Mouse (Mus musculus) cortical plate, adult 2 months (tissue): ENCODE measurements around the gene Ifrd1. TPM values are rescaled to one million over a fixed set of nuclear protein-coding genes. Genes with fewer than 3 reads are reported as not detected.
A peak's percentile ranks its signal among the peaks of the same experiment; 100 is the strongest.

Experiments used
- H3K27ac ChIP-seq: fragments of 200-500 bp; 2 replicates; pipeline ENCODE4 v1.5.1; 2012; ENCODE audit warnings: low read length, control low read depth, inconsistent platforms; ENCODE audit not compliant: insufficient read depth
- H3K4me1 ChIP-seq: fragments of 200-500 bp; 2 replicates; pipeline ENCODE4 v1.6.1; 2011; ENCODE audit warnings: low read length; ENCODE audit not compliant: control insufficient read depth, insufficient read depth
- H3K4me3 ChIP-seq: fragments of 200-500 bp; 2 replicates; pipeline ENCODE4 v1.5.1; 2011; ENCODE audit warnings: mild to moderate bottlenecking, low read length, control low read depth; ENCODE audit not compliant: insufficient read depth
- CTCF ChIP-seq: fragments of 200-500 bp; IDR thresholded peaks from 2 replicates; pipeline ENCODE4 v1.5.1; 2011; ENCODE audit warnings: mild to moderate bottlenecking, control low read depth, low read length; ENCODE audit not compliant: insufficient read depth; ENCODE audit errors: extremely low read depth
- POLR2A ChIP-seq: fragments of 200-500 bp; IDR thresholded peaks from 2 replicates; pipeline ENCODE4 v1.6.1; 2011; ENCODE audit warnings: mild to moderate bottlenecking, low read length, control low read depth; ENCODE audit not compliant: insufficient read depth; ENCODE audit errors: extremely low read depth
- polyA plus RNA-seq: library from polyadenylated mRNA; depleted of rRNA; stranded (reverse); fragments of >200 nt; gene quantifications from 2 replicates; pipeline ENCODE4 v1.2.3, GENCODE M21; 2012

Ifrd1 gene
- polyA plus RNA-seq, 1 experiment = 69.2 TPM

DNA sequence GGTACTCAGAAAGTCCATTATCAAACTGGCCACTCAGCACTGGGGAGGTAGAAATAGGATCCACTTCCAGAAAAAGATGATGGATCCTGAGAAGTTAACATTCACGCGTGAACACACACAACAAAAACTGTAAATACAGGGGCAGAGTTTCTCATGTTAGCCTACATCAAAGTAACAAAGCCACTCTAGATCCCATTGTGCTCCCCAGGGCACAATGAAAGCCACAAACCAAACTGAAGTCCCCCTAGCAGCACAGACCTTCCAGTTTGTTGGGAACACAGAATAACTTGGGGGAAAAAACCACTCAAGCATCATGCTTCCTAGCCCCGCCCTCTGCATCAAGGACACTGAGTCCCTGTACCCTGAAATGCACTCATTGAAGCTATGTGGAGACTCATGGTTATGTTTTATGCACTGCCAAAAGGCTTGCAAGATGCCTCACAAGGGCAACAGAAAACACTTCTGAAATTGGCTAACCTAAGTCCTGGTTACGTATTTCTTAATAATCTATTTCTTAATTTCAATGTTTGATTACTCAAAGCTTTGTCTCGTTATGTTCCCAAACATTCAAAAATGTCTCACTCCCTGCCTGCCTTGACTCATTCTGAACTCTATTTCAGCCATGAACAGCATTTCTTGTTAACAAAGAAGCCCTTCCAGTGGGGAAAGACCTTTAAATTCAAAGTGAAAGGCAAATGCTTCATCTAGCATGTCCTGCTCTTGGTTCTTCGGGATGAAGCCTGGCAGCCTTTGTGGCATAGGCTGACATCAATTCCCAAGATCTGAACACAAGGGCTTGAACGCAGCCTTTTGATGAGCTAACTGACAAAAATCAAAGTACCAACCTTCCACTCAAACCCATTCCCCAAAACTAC, 45.9 kb downstream of the Ifrd1 start:
- Histone ChIP-seq H3K4me3 (no peak overlapping the region), H3K4me1 (no peaks in the 10 kb centered on the region), H3K27ac (no peak overlapping the region)
- no peak for TF ChIP-seq POLR2A
- no peak for TF ChIP-seq CTCF

- no peaks in the 10 kb centered on the region for H3K4me1 ChIP-seq
- H3K27ac ChIP-seq = no peak overlapping the region
Measured at GRCm38 (mm10) chr12:40200484-40201235, 47.6 kb downstream of the Ifrd1 start.

DNA sequence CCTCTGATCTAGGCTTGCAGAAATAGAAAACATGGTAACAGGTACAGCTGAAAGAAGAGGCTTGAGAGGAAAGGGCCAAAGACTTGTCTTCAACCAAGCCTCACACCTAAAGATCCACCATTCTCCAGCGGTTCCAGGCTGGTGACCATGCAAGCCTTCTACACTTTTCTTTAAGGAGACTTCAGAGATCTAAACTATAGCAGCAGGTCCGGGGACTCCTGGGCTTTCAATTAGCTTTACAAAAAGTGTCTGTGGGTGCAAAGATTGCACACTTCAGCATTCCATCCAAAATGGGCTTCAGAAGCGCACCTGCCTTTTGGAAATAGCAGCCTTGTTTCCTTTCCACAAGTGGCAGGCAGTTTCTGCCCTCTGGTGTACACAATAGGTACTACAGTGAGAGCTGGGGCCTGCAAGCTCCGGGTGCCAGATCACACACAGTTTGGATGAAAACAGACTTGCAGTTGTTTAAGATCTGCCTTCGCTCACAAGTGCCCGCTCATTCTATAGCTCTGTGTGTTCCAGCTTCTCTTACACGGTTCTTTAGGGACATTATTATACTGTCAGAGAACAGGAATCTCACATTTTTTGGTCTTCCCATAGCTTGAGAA, 48.4 kb downstream of the Ifrd1 start:
- no peak for TF ChIP-seq POLR2A
- TF ChIP-seq CTCF = peak; percentile 76
- Histone ChIP-seq H3K4me1 (no peaks in the 10 kb centered on the region), H3K27ac (no peak overlapping the region), H3K4me3 (no peak overlapping the region)

More at GRCm38 (mm10) chr12:40200484-40201235, 47.6 kb downstream of the Ifrd1 start:
- no peak overlapping the region for H3K4me3 ChIP-seq
- TF ChIP-seq CTCF (no peak), POLR2A (no peak)

- no peaks in the 10 kb centered on the region for H3K4me1 ChIP-seq
- H3K27ac ChIP-seq = no peak within 1 kb of the TSS
- TF ChIP-seq POLR2A = no peak
- no peak for TF ChIP-seq CTCF
- H3K4me3 ChIP-seq = no peak within 1 kb of the TSS
Measured at GRCm38 (mm10) chr12:40199302-40199701, 49.0 kb downstream of the Ifrd1 start, which contains the start of gene Lsmem1. Lsmem1 (minus strand) TSS chr12:40199490.

- no peak for TF ChIP-seq POLR2A
- no peak for TF ChIP-seq CTCF
Measured at GRCm38 (mm10) chr12:40198427-40198826, 49.9 kb downstream of the Ifrd1 start.

DNA sequence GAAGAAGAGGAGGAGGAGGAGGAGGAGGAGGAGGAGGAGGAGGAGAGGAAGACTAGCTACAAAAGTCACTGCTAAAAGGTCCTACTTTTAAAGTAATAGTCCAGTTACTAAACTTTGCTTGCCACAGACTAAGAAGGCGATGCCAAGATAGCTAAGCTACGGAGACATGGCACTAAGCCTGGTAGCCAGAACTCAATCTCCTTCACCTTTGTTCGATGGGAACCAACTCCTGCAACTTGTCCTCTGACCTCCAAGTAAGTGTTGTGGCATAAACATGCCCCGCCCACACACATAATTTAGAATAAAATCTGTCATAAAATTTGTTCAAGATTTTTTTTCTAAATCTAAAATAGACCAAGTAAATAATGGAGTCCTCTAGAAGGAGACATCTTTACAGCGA, 50.3 kb downstream of the Ifrd1 start:
- no peak for TF ChIP-seq CTCF
- TF ChIP-seq POLR2A = no peak
- Histone ChIP-seq H3K27ac (no peak overlapping the region), H3K4me3 (no peak overlapping the region), H3K4me1 (no peaks in the 10 kb centered on the region)

More at GRCm38 (mm10) chr12:40198427-40198826, 49.9 kb downstream of the Ifrd1 start:
- Histone ChIP-seq H3K4me1 (no peaks in the 10 kb centered on the region), H3K4me3 (no peak overlapping the region), H3K27ac (no peak overlapping the region)

- no peak overlapping the region for H3K27ac ChIP-seq
- no peaks in the 10 kb centered on the region for H3K4me1 ChIP-seq
- no peak for TF ChIP-seq CTCF
- TF ChIP-seq POLR2A = no peak
- H3K4me3 ChIP-seq = no peak overlapping the region
Measured at GRCm38 (mm10) chr12:40197511-40197910, 50.8 kb downstream of the Ifrd1 start.

- no peaks in the 10 kb centered on the region for H3K4me1 ChIP-seq
- no peak for TF ChIP-seq POLR2A
- TF ChIP-seq CTCF = no peak
- no peak overlapping the region for H3K4me3 ChIP-seq
- H3K27ac ChIP-seq = no peak overlapping the region
Measured at GRCm38 (mm10) chr12:40185474-40185873, 62.8 kb downstream of the Ifrd1 start.

DNA sequence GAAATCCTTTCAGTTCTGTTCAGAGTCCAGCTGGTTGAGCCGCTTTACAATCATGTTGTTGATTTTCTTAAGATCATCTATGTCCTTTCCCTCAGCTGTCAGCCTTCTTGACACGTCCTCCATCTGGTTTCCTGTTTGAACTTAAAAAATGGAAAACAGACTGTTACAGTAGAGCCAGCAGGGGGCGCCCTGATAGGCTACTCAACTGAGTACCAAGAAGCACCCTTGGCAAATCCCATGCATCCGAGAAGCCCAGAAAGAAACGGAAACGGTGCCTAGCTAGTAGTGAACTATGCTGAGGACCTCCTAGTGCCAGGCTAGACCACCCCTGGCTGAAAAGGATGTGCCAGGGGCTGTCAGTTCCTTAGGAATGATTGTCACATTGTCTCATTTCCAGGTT, 71.2 kb downstream of the Ifrd1 start:
- no peaks in the 10 kb centered on the region for H3K4me1 ChIP-seq
- H3K27ac ChIP-seq = no peak overlapping the region

More for the DNA sequence above, 71.2 kb downstream of the Ifrd1 start:
- TF ChIP-seq CTCF (0 out of 2 replicates have a peak, but pooled peaks have one; percentile 13), POLR2A (no peak)
- no peak overlapping the region for H3K4me3 ChIP-seq
